Mouse (Mus musculus) stomach, embryonic 14.5 days (tissue): ENCODE data around the gene Capn5. TPM values are rescaled to one million over a fixed set of nuclear protein-coding genes. Genes with fewer than 3 reads are reported as not detected.
"Not testable (repeated sequence)": the region's sequence is repeated elsewhere in the genome, so short reads cannot be mapped to it uniquely, and the experiment has no call there.

ENCODE experiments used
- ATAC-seq: fragments of 200-750 bp; cut with Nextera tagmentation; 2 replicates; pipeline ENCODE4 v1.8.0; 2017; ENCODE audit warnings: low read depth, moderate TSS enrichment; ENCODE audit not compliant: insufficient number of reproducible peaks, insufficient read depth, low FRiP score
- H3K27ac ChIP-seq: fragments of 300-500 bp; sonication (generic); 2 replicates; pipeline ENCODE4 v1.5.1; 2014; ENCODE audit warnings: mild to moderate bottlenecking, low read length, moderate library complexity, mixed read lengths
- H3K27me3 ChIP-seq: fragments of 300-500 bp; sonication (generic); 2 replicates; pipeline ENCODE4 v1.6.1; 2014; ENCODE audit warnings: low read length, control low read depth, mixed read lengths; ENCODE audit not compliant: control insufficient read depth, insufficient read depth
- H3K36me3 ChIP-seq: fragments of 300-500 bp; sonication (generic); 2 replicates; pipeline ENCODE4 v1.6.1; 2014; ENCODE audit warnings: mild to moderate bottlenecking, control low read depth, low read length, moderate library complexity, mixed read lengths; ENCODE audit not compliant: control insufficient read depth, insufficient read depth
- H3K4me1 ChIP-seq: fragments of 300-500 bp; sonication (generic); 2 replicates; pipeline ENCODE4 v1.6.1; 2014; ENCODE audit warnings: low read length, control low read depth, mixed read lengths; ENCODE audit not compliant: control insufficient read depth, insufficient read depth
- H3K4me2 ChIP-seq: fragments of 300-500 bp; sonication (generic); replicated peaks from 2 replicates; pipeline ENCODE4 v1.6.1; 2014; ENCODE audit warnings: low read depth, low read length, control low read depth
- H3K4me3 ChIP-seq: fragments of 300-500 bp; sonication (generic); 2 replicates; pipeline ENCODE4 v1.5.1; 2014; ENCODE audit warnings: low read depth, low read length, control low read depth
- H3K9ac ChIP-seq: fragments of 300-500 bp; sonication (generic); replicated peaks from 2 replicates; pipeline ENCODE4 v1.6.1; 2014; ENCODE audit warnings: low read depth, mild to moderate bottlenecking, control low read depth, low read length, moderate library complexity, mixed read lengths
- H3K9me3 ChIP-seq: fragments of 300-500 bp; sonication (generic); 2 replicates; pipeline ENCODE4 v1.6.1; 2016; ENCODE audit warnings: low read depth, low read length, control low read depth; ENCODE audit not compliant: control insufficient read depth
- WGBS: fragments of 180-500 bp; shearing (Covaris S2); extraction: QIAGEN DNeasy Blood & Tissue Kit; methylation state at CpG from one replicate; pipeline ENCODE4 v1.1.7; 2014; 5-methylcytosine and 5-hydroxymethylcytosine counted together
- polyA plus RNA-seq: library from polyadenylated mRNA; unstranded; fragments of >200 nt; fragmentation: Nextera tagmentation; extraction: Ambion mirVana; gene quantifications from 2 replicates; pipeline ENCODE4 v1.2.1, GENCODE M21; 2014

The Capn5 gene
- polyA plus RNA-seq, 1 experiment from 2014 or later: 5.9 TPM

GRCm38 (mm10) chr7:98194026-98194792 is 16.1 kb upstream of the Capn5 start:
- no peak overlapping the region for H3K27ac ChIP-seq
- 0 out of 2 replicates have a peak, but pooled peaks have one; percentile 46 for ATAC-seq
- H3K27me3 ChIP-seq: peaks cover 25% of the 10 kb centered on the region
- H3K9me3 ChIP-seq: no peaks in the 10 kb centered on the region
- H3K9ac ChIP-seq: no peak overlapping the region
- H3K36me3 ChIP-seq: no peaks in the 10 kb centered on the region
- H3K4me2 ChIP-seq: peak overlapping the region; percentile 67
- H3K4me1 ChIP-seq: peaks cover 8% of the 10 kb centered on the region; the same call in 1 of the 2 replicates
- WGBS: 3% methylated on average over 61 of the region's 61 CpGs
- H3K4me3 ChIP-seq: peak overlapping the region; percentile 33

DNA sequence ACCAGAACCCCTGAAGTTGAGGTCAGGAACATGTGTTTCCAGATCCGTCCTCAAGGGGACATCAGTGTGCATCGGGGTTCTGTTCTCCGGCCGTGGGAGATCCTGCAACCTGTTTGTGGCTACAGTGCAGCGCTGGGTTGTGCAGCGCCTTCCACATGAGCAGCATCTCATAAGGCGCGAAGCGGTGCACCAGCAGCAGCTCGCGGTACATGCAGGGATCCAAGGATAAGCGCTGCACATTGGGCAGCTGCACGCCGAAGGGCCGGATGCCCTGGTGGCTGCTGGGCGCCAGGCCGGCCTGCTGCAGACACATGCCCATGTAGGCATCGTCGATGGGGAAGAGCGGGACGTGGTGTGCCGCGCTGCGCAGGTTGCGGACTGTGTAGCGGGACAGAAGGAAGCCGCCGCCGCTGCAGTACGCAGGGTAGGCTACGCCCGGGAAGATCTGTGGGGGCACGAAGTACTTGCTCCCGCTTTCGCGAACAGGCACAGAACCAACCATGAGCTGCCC is 15.5 kb upstream of the Capn5 start:
- Histone ChIP-seq H3K4me1 (peaks cover 8% of the 10 kb centered on the region; the same call in 1 of the 2 replicates), H3K4me2 (peak overlapping the region; percentile 67), H3K4me3 (peak overlapping the region; percentile 33), H3K27me3 (peaks cover 25% of the 10 kb centered on the region), H3K27ac (no peak overlapping the region), H3K9me3 (no peaks in the 10 kb centered on the region), H3K9ac (no peak overlapping the region), H3K36me3 (no peaks in the 10 kb centered on the region)
- 5% methylated on average over 36 of the region's 36 CpGs for WGBS
- ATAC-seq: peak; percentile 56; the same call in 1 of the 2 replicates

DNA sequence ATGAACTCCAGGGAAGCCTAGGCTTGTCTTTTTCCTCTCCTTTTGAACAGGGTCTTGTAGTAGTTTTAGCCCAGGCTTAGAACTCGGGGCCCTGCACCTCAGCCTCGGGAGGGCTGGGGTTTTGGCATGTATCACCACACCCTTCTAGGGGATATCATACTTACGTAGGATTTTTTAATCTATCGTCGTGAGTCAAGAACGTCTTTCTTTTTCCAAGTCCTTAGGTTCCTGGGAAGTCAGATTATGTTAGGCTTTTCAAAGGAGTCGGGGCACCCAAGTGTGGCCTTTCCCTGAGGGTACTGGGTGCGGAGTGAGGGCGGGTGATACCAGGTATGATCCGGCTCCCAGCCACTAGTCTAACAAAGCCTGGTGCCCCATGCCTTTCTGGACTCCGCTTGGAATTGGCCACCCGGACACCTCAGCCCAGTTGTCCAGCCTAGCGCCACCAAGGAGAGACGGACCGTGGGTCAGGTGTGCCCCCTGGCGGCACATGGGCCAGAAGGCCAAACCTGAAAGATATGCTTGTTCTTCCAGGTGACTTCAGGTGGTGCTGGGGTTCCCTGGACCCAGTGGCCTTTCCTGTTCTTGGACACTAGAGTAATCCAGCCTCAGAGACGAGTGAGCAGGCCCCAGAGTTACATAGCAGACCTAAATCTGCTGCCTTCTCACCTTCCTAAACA is 13.6 kb upstream of the Capn5 start:
- no peak overlapping the region for H3K27ac ChIP-seq
- no peak overlapping the region for H3K9ac ChIP-seq
- H3K36me3 ChIP-seq: no peaks in the 10 kb centered on the region
- H3K9me3 ChIP-seq: no peaks in the 10 kb centered on the region
- H3K4me3 ChIP-seq: no peak overlapping the region
- H3K27me3 ChIP-seq: peaks cover 25% of the 10 kb centered on the region
- 64% methylated on average over 17 of the region's 17 CpGs for WGBS
- 0 out of 2 replicates have a peak, but pooled peaks have one; percentile 30 for ATAC-seq
- H3K4me2 ChIP-seq: no peak overlapping the region
- H3K4me1 ChIP-seq: peaks cover 8% of the 10 kb centered on the region; the same call in 1 of the 2 replicates

GRCm38 (mm10) chr7:98190578-98190977 is 12.5 kb upstream of the Capn5 start:
- Histone ChIP-seq H3K4me2 (no peak overlapping the region), H3K27ac (no peak overlapping the region), H3K4me1 (peaks cover 8% of the 10 kb centered on the region; the same call in 1 of the 2 replicates), H3K9me3 (no peaks in the 10 kb centered on the region), H3K4me3 (no peak overlapping the region), H3K9ac (no peak overlapping the region), H3K36me3 (no peaks in the 10 kb centered on the region), H3K27me3 (peaks cover 25% of the 10 kb centered on the region)
- ATAC-seq: no peak
- 86% methylated on average over 1 of the region's 1 CpGs for WGBS

DNA sequence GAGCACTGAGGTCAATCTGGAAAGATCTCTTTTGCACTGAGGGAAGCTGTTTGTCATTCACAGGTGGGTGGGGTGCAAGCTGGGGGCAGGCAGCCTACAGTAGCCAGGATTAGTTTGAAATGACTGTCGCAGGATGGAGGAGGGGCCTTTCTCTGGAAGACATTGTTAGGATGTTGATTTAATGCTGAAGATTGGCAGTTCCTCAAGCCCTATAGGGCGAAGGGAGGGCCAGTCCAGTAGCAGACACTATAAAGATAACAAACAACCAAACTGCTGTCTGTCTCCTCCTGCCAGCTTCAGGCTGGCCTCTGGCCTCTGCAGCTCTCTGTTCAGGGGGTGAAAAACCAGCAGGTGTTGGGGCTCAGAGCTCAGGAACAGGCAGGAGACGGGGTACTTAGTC is 11.7 kb upstream of the Capn5 start:
- H3K4me3 ChIP-seq: no peak overlapping the region
- H3K27me3 ChIP-seq: peaks cover 23% of the 10 kb centered on the region
- no peak overlapping the region for H3K27ac ChIP-seq
- ATAC-seq: no peak
- peaks cover 8% of the 10 kb centered on the region; the same call in 1 of the 2 replicates for H3K4me1 ChIP-seq
- H3K4me2 ChIP-seq: no peak overlapping the region
- H3K9ac ChIP-seq: no peak overlapping the region
- H3K36me3 ChIP-seq: no peaks in the 10 kb centered on the region
- H3K9me3 ChIP-seq: no peaks in the 10 kb centered on the region
- WGBS: 21% methylated on average over 3 of the region's 3 CpGs

DNA sequence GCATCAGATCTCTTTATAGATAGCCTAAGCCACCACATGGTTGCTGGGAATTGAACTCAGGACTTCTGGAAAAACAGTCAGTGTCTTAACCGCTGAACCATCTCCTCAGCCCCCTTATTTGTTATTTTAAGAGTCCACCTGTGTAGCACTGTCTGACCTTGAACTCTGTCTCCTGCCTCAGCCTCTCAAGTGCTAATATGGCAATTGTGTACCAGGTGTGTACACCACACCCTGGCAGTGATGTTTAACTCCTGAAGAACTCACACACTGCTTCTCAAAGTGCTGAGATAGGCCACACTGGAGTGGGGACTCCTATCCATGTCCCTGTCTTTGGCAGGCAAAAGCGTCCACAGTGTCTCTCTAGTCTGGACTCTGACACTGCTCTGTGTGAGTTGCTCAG is 10.6 kb upstream of the Capn5 start:
- H3K4me1 ChIP-seq: peaks cover 2% of the 10 kb centered on the region; the same call in 1 of the 2 replicates
- H3K27me3 ChIP-seq: peaks cover 12% of the 10 kb centered on the region
- H3K9ac ChIP-seq: no peak overlapping the region
- no peak for ATAC-seq
- H3K4me3 ChIP-seq: no peak overlapping the region
- no peak overlapping the region for H3K27ac ChIP-seq
- 87% methylated on average over 2 of the region's 2 CpGs for WGBS
- no peak overlapping the region for H3K4me2 ChIP-seq
- H3K36me3 ChIP-seq: no peaks in the 10 kb centered on the region
- H3K9me3 ChIP-seq: no peaks in the 10 kb centered on the region

- H3K36me3 ChIP-seq: no peaks in the 10 kb centered on the region
- H3K4me2 ChIP-seq: no peak overlapping the region
- ATAC-seq: no peak
- no peak overlapping the region for H3K4me3 ChIP-seq
- H3K9ac ChIP-seq: no peak overlapping the region
- 96% methylated on average over 2 of the region's 2 CpGs for WGBS
- H3K27ac ChIP-seq: no peak overlapping the region
- H3K9me3 ChIP-seq: no peaks in the 10 kb centered on the region
- H3K27me3 ChIP-seq: peaks cover 9% of the 10 kb centered on the region; the same call in 1 of the 2 replicates
- no peaks in the 10 kb centered on the region for H3K4me1 ChIP-seq
Observed at GRCm38 (mm10) chr7:98188238-98188637, 10.2 kb upstream of the Capn5 start.

GRCm38 (mm10) chr7:98187332-98187731 is 9.3 kb upstream of the Capn5 start:
- not testable (repeated sequence) for H3K9ac ChIP-seq, ATAC-seq, H3K36me3 ChIP-seq, H3K4me3 ChIP-seq, H3K4me1 ChIP-seq, H3K4me2 ChIP-seq, H3K27me3 ChIP-seq, H3K27ac ChIP-seq, H3K9me3 ChIP-seq
- 82% methylated on average over 3 of the region's 3 CpGs for WGBS
